Mouse (Mus musculus): ENCODE measurements at regions not wholly inside any gene's neighbourhood (a gene's known extent, or its start where the extent isn't known, plus 50 kb on each side); places are given as distances from the start of the nearest gene placed in this dataset.

DNA sequence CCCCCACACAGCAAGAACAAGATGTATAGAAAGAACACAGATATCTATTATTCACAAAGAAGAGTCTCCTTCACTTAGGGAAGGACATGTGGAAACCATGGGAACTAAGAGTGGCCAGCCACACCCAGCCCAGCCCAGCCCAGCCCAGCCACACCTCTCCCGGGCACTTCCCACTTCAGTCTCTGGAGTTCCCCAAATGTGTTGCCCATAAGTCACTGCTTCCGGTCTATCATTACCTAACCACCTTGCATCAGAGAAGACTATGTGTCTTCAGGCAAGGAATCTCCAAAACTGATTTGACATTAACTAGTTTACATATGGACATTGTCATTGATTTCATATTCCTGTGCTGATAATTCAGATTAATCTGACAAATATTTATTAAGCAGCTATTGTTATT lies 147.6 kb downstream of the Nfkbiz start:
- in situ Hi-C loops (cut with MboI; ENCODE audit: low sequenced_read_pairs), result no loop called here

DNA sequence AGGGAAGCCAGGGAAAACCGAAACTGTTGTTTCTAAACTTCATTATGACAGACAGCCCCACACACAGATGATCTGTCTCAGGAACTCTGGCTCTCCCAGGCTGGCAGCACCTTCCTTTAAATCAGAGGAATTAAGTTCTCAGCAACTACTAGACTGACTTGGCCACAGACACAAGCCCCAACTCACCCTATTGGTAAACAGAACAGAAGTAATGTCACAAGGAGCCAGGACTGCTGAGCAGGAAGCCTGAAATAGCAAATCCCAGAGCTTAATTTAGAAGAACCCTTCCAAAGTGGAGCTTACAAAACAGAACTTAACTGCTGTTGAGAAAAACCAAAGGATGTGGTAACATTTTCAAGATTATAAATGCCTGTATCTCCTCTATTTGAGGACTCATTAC lies 174.8 kb downstream of the Nfkbiz start:
- in situ Hi-C loops (cut with MboI; ENCODE audit: low sequenced_read_pairs), result no loop called here

DNA sequence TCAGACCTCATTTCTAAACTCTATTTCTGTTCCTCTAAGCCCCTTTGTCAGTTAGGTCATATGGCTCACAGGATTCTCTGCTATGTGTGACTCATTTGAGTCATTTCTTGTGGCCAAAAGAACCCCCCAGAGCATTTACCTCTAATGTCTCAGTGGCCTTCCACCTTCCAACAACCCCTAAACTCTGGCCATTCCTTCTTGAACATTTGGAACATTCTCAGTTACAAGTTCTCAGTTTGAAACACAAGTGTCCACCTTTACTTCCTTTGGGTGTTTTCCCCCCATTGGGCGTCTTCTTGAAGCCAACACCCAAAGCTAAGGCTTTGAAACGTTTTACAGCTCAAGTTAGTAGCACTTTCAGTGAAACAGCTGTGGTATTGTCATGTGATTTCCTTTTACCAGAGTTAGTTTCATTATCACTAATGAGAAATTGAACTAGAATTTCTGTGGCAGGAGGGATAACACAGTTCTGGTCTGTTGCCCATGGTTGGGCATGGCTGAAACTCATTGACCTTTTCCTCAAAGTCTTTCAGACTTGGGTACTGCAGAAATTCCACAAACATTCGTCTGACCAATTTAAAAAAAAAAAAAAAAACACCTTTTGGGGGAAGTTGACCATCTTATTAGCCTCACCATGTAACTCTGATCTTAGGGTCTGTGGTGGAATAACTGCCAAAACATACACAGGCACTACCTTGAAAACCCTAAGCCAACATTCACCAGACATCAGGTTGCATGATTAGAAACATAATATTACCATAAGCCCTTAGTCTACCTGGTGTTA lies 201.8 kb downstream of the Nfkbiz start:
- in situ Hi-C loops (cut with MboI; ENCODE audit: low sequenced_read_pairs), result no loop called here

DNA sequence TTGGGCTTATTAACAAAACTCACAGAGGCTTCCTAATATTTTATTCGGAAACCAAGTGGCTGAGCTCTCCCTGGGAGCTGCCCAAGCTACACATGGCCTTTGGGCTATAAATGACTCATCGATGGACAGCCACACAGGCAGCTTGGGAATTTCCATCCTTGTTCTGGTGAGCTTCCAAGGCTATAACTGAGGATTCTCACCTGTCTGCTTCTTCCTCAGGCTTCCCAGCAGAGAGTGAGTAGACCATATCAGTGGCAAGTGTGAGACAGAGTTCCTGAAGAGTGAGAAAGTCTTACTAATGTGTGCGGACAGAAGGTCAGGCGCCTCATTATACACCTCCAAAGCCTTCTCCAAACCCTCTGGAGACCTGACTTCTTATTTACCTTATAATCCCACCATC lies 202.5 kb downstream of the Nfkbiz start:
- in situ Hi-C loops (cut with MboI; ENCODE audit: low sequenced_read_pairs), result no loop called here

DNA sequence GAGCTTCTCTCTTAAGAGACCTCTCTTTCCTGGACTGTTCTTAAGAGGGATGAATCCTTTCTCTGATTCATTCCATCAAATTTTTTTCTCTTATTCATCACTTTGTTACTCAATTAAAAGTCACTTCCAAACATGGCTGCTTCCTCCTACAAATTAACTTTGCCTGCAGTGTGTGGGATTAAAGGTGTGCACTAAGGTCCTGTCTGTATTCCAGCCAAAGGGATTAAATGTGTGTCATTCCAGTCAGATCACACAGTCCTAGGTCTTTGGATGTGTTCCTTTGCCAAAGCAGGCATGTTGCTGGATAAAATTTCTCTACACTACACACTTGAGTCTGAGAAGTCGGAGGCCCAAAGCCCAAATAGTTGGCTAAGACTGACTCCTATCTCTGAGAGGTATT lies 204.0 kb downstream of the Nfkbiz start:
- in situ Hi-C loops (cut with MboI; ENCODE audit: low sequenced_read_pairs), result no loop called here

DNA sequence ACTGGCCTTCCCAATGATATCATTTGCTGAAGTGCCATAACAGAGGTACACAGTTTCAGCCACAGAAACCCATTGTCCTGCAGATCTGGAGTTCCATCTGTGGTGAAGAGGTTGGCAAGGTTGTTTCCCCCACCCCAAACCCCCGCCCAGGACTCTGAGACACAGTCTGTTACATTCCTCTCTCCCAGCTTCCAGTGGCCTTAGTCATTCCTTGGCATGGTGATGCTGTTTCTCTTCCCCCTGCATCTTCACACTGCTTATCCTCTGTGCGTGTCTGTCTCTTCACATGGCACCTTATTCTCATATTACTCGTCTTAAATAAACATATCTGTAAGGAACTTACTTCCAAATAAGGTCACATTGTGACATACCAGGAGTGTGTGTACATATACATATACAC lies 206.5 kb downstream of the Nfkbiz start:
- in situ Hi-C loops (cut with MboI; ENCODE audit: low sequenced_read_pairs), result no loop called here

DNA sequence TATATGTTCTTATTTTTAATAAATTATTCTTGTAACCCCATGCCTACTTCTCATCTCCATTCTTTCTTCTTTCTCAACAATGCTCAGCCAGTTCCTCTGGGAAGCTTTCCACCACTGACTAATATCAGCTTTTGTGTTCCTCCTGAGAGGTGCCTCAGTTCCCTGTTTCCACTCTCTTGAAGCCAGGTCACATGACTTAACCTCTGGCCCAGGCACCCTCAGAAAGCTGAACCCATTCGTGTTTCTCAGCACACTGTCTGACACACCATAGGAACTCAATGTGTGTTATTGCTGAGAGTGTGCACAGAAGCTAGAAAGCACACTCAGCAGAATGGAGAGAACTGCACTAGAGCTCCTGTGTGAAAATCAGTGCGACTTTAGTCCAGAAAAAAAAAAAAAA lies 207.1 kb downstream of the Nfkbiz start:
- in situ Hi-C loops (cut with MboI; ENCODE audit: low sequenced_read_pairs), result no loop called here

DNA sequence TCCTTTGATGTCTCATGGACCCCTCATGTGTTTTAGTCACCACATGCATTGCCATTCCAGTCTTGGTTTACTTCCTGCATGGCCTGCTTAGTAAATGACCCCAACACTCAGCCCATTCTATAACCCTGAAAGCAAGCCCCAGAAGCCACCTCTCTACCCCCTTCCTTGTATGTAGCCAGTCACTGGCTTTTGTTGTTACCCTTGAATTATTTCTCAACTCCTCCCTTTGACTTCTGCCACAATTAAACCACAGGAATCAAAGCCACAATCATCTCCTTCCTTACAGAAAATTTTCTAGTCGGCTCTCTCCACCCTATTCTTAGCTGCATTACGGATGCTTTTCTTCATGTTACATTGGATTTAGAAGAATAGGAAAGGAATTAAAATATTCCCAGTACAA lies 207.7 kb downstream of the Nfkbiz start:
- in situ Hi-C loops (cut with MboI; ENCODE audit: low sequenced_read_pairs), result no loop called here

DNA sequence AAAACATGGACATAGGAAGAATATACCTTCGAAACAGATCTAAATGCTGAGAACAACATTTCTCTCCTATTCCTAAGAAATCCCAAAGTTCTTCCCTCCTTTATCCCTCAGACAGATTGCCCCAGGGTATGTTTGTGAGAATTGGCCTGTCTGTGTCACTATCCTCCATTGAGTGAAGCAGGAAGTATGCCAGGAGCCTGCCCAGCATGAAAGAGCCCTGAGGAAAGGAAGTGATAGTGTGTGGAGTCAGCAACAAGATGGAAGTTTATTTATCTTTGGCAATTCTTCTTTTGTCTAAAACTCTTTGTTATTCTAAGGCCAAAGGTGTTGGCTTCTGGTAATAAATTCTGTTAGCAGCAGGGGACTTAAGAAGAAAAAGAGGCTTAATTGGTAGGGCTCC lies 211.2 kb downstream of the Nfkbiz start:
- in situ Hi-C loops (cut with MboI; ENCODE audit: low sequenced_read_pairs), result no loop called here

DNA sequence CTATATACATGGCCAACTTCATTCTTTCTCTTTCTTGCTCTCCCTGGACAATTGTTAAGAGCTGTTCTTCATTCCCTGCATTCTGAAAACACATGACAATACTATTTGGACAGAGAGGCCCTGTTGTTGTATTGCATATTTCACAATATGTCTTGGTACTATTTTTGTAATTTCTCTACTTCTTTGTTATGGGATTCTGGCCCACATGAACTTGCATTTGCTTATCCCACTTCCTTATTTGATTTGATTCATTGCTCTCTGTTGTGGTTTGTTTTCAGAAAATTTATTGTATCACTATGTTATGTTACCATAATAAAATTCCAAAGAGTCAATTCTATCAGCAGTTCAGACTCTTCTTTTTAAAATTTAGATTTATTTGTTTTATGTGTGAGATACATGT lies 215.3 kb downstream of the Nfkbiz start:
- in situ Hi-C loops (cut with MboI; ENCODE audit: low sequenced_read_pairs), result no loop called here

DNA sequence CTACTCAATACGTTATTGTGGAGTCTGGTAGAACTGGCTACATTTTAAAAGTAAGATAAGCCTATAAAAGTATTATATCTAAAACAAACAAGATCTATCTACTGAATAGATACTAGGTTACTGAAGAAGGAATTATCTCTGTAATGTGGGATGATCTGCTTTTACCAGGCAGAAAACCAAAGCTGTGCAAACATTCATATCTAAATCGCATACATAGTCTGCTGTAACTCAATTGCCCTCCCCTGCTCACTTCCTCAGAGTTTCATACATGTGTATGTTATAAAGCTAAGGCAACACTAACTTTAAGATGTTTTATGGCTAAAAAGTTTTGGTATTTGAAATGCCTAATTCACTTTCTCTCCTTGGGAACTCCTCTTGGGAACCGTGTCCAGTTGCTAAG lies 219.0 kb downstream of the Nfkbiz start:
- in situ Hi-C loops (cut with MboI; ENCODE audit: low sequenced_read_pairs), result no loop called here

DNA sequence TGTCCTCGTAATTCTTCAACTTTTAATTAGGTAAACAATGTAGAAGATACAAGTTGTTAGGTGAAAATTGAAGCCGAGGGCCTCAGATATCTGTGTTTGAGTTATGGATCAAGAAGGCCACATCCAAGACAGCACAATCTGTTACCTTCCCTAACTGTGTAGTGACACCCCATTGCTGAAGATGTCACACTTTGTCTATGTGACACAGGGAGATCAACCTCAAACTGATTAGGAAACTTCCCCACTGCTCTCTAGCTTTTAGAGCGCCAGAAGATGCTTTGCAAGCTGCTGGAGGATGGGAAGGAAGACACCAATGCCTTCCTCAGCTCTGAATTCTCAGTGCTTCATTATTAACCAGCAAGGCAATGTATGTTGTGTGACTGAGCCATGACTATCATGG lies 220.7 kb downstream of the Nfkbiz start:
- in situ Hi-C loops (cut with MboI; ENCODE audit: low sequenced_read_pairs), result no loop called here

DNA sequence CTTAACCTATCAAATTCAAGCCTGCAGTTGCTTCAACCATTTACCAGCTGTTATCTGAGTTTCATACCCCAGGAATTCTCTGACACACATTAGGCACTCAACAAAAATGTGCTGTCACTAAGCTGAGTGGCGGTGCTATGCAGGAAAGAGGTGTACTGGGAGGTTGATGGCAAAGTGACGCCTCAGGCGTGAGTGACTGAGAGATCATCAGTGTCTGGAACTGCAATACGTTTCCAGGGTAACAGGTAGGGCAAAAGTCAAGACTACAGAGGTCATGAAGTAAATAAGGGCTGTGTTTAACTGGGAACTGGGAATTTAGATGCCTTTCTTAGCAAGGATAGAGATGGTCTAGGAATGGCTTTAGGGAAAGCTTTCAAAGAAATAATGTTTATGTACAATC lies 221.2 kb downstream of the Nfkbiz start:
- in situ Hi-C loops (cut with MboI; ENCODE audit: low sequenced_read_pairs), result no loop called here

DNA sequence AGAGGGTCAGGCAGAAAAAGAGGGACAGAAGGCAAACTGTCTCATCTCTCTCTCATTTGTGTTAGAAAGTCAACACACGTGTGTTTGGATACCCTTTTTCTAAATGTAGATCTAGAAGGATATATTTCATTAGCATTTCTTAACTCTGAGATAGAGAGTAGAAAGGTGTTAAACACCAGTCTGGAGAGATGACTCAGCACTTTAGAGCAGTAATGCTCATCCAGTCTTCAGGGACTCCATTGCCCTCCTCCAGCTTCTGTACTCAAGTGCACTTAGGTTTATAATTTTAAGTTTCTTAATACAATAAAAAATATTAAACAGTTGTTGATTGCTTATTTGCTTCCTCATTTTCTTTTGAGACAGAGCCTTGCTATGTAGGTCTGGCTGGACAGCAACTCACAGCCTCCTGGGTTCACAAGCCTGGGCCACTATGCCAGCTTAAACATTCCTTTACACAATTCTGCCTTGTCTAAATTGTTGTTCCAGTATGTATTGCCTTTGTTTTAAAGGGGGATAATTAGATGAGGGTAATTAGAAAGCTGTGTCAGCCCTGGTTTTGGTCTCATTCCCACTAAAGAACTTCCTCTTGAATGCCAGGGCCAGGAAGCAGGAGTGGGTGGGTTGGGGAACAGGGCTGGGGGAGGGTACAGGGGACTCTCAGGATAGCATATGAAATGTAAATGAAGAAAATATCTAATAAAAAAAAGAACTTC lies 222.1 kb downstream of the Nfkbiz start:
- in situ Hi-C loops (cut with MboI; ENCODE audit: low sequenced_read_pairs), result no loop called here

DNA sequence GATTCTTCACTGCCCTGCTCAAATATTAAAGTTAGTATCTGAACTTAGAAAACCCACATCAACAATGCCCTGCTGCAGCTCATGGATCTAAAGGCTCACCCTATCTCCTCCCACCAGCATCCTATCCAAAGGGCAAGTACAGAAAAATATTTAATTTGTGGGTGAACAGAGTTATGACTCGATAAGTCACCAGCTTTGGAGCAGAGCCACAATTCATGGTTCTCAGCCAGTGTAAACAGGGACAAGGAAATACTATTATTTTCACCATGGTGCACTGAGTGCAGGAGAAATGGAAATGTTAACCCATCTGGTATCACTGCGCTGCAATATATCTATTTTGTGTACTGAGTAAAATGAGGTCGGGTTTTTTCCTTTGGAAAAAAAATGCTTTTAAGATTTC lies 225.8 kb downstream of the Nfkbiz start:
- in situ Hi-C loops (cut with MboI; ENCODE audit: low sequenced_read_pairs), result no loop called here

DNA sequence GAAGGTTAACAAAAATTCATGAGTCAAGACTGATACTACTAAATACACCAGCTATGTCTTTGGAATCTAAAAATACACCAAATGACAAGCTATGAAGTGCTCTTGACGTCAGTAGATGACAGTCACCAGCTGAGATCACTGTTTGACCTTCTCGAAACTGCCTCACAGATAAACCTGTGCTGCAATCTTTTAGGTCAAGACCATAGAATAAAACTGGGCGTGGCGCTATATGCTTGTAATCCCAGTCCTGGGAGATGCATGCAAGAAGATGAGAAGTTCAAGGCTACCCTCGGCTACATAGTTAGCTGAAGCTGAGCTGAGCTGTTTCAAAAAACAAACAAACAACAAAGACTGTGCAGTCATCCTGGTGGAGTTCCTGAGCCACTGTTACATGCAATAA lies 226.7 kb downstream of the Nfkbiz start:
- in situ Hi-C loops (cut with MboI; ENCODE audit: low sequenced_read_pairs), result no loop called here

DNA sequence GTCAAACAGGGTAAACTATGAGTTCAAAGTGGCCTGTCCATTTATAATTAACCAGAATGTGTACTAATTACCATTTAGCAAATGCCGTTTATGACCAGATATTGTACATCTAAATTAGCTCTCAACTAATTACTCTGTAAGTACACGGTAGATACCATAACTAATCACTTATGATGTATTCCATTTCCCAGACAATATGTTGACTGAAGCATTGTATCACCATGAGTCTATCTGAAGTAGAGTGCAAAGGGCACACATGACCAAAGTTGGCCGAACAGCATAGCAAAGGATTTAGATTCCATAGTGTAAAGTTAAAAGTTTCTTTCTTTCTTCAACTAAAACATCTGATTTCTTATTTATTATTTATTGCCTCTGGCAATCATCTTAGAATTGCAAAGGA lies 227.5 kb downstream of the Nfkbiz start:
- in situ Hi-C loops (cut with MboI; ENCODE audit: low sequenced_read_pairs), result no loop called here

DNA sequence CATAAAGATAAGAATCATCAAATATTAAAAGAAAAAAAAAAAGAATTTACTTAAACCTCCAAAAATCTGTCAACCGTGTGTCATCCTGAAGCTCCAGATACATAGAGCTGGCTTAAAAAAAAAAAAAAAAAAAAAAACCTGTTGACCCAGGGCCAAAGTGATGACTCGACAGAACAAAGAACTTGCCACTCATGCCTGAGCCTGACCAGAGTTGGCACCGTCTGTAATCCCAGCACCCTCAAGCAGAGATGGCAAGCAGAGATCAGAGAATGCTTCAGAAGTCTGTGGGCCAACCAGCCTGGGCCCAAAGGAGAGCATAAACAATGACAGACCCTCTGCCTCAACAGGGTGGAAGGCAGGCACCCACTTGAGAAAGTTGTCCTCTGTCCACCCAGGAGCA lies 230.3 kb downstream of the Nfkbiz start:
- in situ Hi-C loops (cut with MboI; ENCODE audit: low sequenced_read_pairs), result no loop called here

DNA sequence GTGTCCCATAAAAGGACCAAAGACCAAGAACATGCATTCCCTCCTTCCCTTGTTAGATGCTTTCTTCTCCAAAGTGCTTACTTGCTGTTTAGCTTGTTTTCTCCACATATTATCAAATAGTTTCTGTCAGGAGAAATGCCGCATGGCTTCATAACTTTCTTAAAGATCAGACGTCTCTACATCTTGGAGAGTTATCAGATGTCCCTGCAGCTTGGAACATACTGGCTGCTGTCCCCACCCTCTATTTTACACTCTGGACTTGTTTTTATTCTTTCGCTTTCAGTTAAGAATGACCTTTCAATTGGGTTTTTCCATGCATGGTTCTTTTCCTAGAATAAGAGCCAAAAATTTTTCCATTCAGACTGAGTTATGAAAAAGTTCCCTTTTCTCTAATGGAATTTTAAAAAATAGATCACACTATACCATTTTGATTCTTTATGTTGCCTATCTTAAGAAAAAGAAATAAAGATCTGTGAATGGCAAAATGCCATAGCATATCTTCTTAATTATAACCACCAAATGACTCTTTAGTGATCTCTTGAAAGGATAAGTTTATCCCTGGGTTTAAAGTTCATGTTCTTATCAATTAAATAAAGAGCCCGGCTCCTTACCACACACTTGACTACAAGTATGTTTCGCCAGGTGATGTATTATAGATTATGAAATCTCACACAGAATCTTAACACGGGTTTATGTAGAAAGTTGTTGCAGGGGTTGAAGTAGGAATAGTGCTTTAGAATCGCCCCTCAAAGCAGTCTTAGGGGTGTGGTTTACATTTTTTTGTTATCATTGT lies 232.1 kb downstream of the Nfkbiz start:
- in situ Hi-C loops (cut with MboI; ENCODE audit: low sequenced_read_pairs), result no loop called here

DNA sequence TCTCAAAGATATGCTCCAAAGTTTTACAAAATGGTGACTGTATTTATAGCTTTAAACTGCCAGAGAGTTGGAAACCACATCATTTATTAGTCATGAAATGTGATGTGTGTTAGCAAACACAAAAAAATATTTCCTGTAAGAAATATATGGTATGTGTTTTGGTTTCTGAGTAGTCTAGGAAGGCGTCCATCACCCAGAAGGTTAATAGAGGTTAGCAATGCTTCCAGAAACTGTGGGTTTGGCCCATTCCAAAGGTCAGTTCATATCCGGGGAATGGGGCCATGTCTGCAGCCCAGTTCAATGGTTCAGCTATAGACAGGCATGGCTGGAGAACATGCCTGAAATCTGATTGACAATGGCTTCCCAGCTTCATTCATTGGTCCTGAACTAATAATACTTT lies 235.1 kb downstream of the Nfkbiz start:
- in situ Hi-C loops (cut with MboI; ENCODE audit: low sequenced_read_pairs), result no loop called here

DNA sequence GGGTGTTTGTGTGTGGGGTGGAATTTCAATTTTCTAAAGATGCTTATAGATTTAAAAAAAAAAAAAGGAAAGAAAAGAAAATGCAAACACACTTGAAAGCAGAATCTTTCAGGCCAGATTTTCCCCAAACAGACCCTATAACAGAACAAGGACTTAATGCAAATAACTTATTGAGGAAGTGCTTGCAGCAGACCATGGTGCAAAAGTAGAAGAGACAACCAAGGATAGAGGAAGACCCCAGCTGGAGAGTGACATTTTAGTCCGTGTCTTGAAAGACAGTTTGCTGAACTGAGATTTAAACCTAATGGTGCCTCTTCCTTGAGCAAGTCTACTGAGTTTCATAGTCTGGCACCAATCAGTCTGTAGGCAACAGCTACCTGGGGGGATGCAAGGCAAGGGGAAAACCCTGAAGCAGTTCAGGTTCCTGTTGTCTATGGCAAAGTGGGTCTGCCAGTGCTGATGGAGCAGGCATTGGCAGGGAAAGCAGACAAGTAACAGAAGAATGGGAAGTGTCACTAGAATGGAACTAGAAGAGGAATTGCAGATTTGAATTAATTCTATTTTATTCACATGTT lies 249.2 kb downstream of the Nfkbiz start:
- in situ Hi-C loops (cut with MboI; ENCODE audit: low sequenced_read_pairs), result no loop called here

DNA sequence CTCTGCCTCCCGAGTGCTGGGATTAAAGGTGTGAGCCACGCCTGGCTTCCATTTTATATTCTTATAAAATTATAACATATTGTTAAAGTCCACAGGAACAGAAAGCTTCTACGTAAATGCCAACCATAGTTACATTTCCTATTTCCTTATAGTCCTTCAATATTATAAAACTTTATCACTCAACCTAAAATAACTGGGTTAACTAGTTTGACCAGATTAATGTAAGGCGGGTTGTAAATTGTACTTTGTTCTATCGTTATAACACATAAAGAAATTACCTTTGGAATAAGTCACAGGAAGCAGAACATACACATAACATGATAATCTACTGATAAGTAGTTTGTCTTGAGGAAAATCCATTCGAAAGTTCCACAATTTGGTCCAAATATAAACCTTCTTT lies 251.6 kb downstream of the Nfkbiz start:
- in situ Hi-C loops (cut with MboI; ENCODE audit: low sequenced_read_pairs), result no loop called here

Measured in CH12F3 (cell line).